Mouse (Mus musculus): ENCODE results near the gene Gm43951.

DNA sequence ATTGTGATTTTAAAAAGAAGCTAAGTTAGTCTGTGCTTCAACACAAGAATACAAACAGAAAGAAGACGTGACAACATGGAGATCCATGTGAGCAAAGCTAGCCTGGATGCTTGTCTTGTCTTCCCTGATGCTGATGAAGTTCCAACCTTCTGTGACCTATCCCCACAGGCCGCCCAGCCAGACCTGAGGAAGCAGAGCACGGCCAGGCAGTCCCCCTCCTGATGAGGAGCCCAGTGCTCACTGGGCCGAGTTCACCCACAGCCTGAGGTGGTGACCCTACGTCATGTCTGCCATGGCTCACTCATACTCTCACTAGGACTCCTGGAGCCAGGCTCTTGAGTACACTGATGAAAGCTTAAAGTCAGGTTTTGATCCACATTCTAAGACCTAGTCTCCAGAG, 33.1 kb downstream of the Gm43951 start:
- TF ChIP-seq CTCF (IDR thresholded peaks at IDR 0.05; ENCODE audit: low read depth, low read length) (no peak), POLR2AphosphoS5 (IDR thresholded peaks at IDR 0.05; ENCODE audit: insufficient replicate concordance, low read depth, low read length) (no peak), GATA1 (IDR thresholded peaks at IDR 0.05; ENCODE audit: borderline replicate concordance, low read length) (no peak)
